Comparison of ENCODE assay signal across 8 mouse cellular contexts in genomic region chr5:24076986-24077718, GRCm38 (mm10). TPM values are rescaled to one million over a fixed set of nuclear protein-coding genes. Genes with fewer than 3 reads are reported as not detected.
DNase-seq lines count a peak whose midpoint lies in the region; ATAC-seq and TF ChIP-seq lines count a peak whose summit lies in the region.

No protein-coding gene starts in this region.

- H3K36me3 ChIP-seq in embryonic facial prominence, embryonic 11.5 days (replicated peaks; ENCODE audit: control insufficient read depth, insufficient read depth, low read depth, low read length), result no peaks in the 10 kb centered on the region
- H3K36me3 ChIP-seq in limb, embryonic 12.5 days, result no peaks in the 10 kb centered on the region
- H3K36me3 ChIP-seq in midbrain, embryonic 15.5 days (replicated peaks), result no peaks in the 10 kb centered on the region
- H3K36me3 ChIP-seq in spleen, adult 2 months (ENCODE audit: control insufficient read depth, insufficient read depth, low read length), result no peaks in the 10 kb centered on the region

- no peak overlapping the region for H3K9ac ChIP-seq in embryonic facial prominence, embryonic 11.5 days (replicated peaks; ENCODE audit: low read length)
- H3K9ac ChIP-seq in limb, embryonic 12.5 days (replicated peaks), result peak overlapping the region; percentile 47; the same call in 1 of the 2 replicates
- H3K9ac ChIP-seq in midbrain, embryonic 15.5 days, result peak overlapping the region; percentile 31; the same call in 1 of the 2 replicates

- peak overlapping the region; percentile 33 for H3K4me2 ChIP-seq in embryonic facial prominence, embryonic 11.5 days (ENCODE audit: low read depth, low read length)
- peak overlapping the region; percentile 50 for H3K4me2 ChIP-seq in limb, embryonic 12.5 days
- peak overlapping the region; percentile 40 for H3K4me2 ChIP-seq in midbrain, embryonic 15.5 days

- H3K27me3 ChIP-seq in embryonic facial prominence, embryonic 11.5 days (ENCODE audit: control insufficient read depth, insufficient read depth, low read length), result no peaks in the 10 kb centered on the region
- no peaks in the 10 kb centered on the region for H3K27me3 ChIP-seq in limb, embryonic 12.5 days
- no peaks in the 10 kb centered on the region for H3K27me3 ChIP-seq in midbrain, embryonic 15.5 days (replicated peaks)
- H3K27me3 ChIP-seq in spleen, adult 2 months (ENCODE audit: control insufficient read depth, insufficient read depth, low read length), result no peaks in the 10 kb centered on the region

- WGBS in embryonic facial prominence, embryonic 11.5 days, result 2% methylated on average over 14 of the region's 15 CpGs
- WGBS in limb, embryonic 12.5 days, result 2% methylated on average over 15 of the region's 15 CpGs
- 3% methylated on average over 14 of the region's 15 CpGs for WGBS in midbrain, embryonic 15.5 days
- WGBS in spleen, adult 2 months, result 5% methylated on average over 15 of the region's 15 CpGs

- peak; percentile 80 for DNase-seq in layer of hippocampus, adult 11-12 months (ENCODE audit: low spot score)
- DNase-seq in layer of hippocampus, adult 9-10 months (ENCODE audit: low spot score), result no peak
- peak; percentile 82 for DNase-seq in embryonic facial prominence, embryonic 11.5 days (ENCODE audit: low spot score)
- peak; percentile 98 for DNase-seq in heart, adult 11 months
- DNase-seq in kidney, adult 11 months, result peak; percentile 73
- DNase-seq in spleen, adult 2 months (ENCODE audit: low read depth in 1 of 2, low spot score in 2 of 2), result peak in 1 of 2 experiments; percentile 44

- peak; percentile 39; the same call in 1 of the 2 replicates for TF ChIP-seq CTCF in spleen, adult 2 months (IDR thresholded peaks at IDR 0.05; ENCODE audit: extremely low read depth, insufficient read depth, insufficient read length, insufficient replicate concordance)

- peak; percentile 84 for ATAC-seq in embryonic facial prominence, embryonic 11.5 days (replicated peaks; ENCODE audit: insufficient number of reproducible peaks, low FRiP score, low TSS enrichment, low read depth)
- peak; percentile 37; the same call in 1 of the 2 replicates for ATAC-seq in limb, embryonic 12.5 days (ENCODE audit: insufficient number of reproducible peaks, insufficient read depth, low FRiP score, low TSS enrichment, low read depth)
- peak; percentile 90 for ATAC-seq in midbrain, embryonic 15.5 days (replicated peaks)

- TF ChIP-seq POLR2A in spleen, adult 2 months (IDR thresholded peaks at IDR 0.05; ENCODE audit: low read depth, low read length), result no peak

- no peak overlapping the region for H3K27ac ChIP-seq in embryonic facial prominence, embryonic 11.5 days (replicated peaks; ENCODE audit: low read depth, low read length)
- 0 out of 2 replicates have a peak overlapping the region, but pooled peaks have one; percentile 17 for H3K27ac ChIP-seq in limb, embryonic 12.5 days
- peak overlapping the region; percentile 79 for H3K27ac ChIP-seq in midbrain, embryonic 15.5 days
- no peak overlapping the region for H3K27ac ChIP-seq in spleen, adult 2 months (ENCODE audit: insufficient read depth, low read length)

- H3K9me3 ChIP-seq in embryonic facial prominence, embryonic 11.5 days (replicated peaks; ENCODE audit: control insufficient read depth, low read length), result no peaks in the 10 kb centered on the region
- H3K9me3 ChIP-seq in limb, embryonic 12.5 days, result no peaks in the 10 kb centered on the region
- no peaks in the 10 kb centered on the region for H3K9me3 ChIP-seq in midbrain, embryonic 15.5 days

- H3K4me3 ChIP-seq in embryonic facial prominence, embryonic 11.5 days (ENCODE audit: low read depth, low read length), result peak overlapping the region; percentile 21; the same call in 1 of the 2 replicates
- H3K4me3 ChIP-seq in limb, embryonic 12.5 days (replicated peaks), result peak overlapping the region; percentile 28
- H3K4me3 ChIP-seq in midbrain, embryonic 15.5 days, result peak overlapping the region; percentile 30
- peak overlapping the region; percentile 45 for H3K4me3 ChIP-seq in spleen, adult 2 months (ENCODE audit: extremely low read depth, insufficient read depth, insufficient read length)

- no peaks in the 10 kb centered on the region for H3K4me1 ChIP-seq in embryonic facial prominence, embryonic 11.5 days (ENCODE audit: control insufficient read depth, insufficient read depth, low read length)
- 0 out of 2 replicates have a peak, but pooled peaks cover 7% of the 10 kb centered on the region for H3K4me1 ChIP-seq in limb, embryonic 12.5 days (replicated peaks)
- peaks cover 17% of the 10 kb centered on the region for H3K4me1 ChIP-seq in midbrain, embryonic 15.5 days
- no peaks in the 10 kb centered on the region for H3K4me1 ChIP-seq in spleen, adult 2 months (ENCODE audit: control insufficient read depth, insufficient read depth, insufficient read length)

RNA-seq across cellular contexts. Expression of gene Klhl7, which starts 23.3 kb away (rescaled TPM):
- 84.7 and 87.5 TPM in 2 replicates for polyA plus RNA-seq in embryonic facial prominence, embryonic 11.5 days (2014; fragmentation: Nextera tagmentation; extraction: Ambion mirVana)
- 61.2 and 61.9 TPM in 2 replicates for polyA plus RNA-seq in limb, embryonic 12.5 days (2016; fragmentation: Nextera tagmentation; extraction: Ambion mirVana)
- 143 and 159 TPM in 2 replicates for polyA plus RNA-seq in midbrain, embryonic 15.5 days (2015; fragmentation: Nextera tagmentation; extraction: Ambion mirVana)
- 0.95 and 1.1 TPM in 2 replicates for polyA plus RNA-seq in spleen, adult 2 months (2012; rRNA removed)

RNA-seq across cellular contexts. Expression of gene Fam126a, which starts 46.7 kb away (rescaled TPM):
- 32.0 and 35.6 TPM in 2 replicates for polyA plus RNA-seq in embryonic facial prominence, embryonic 11.5 days (2014; fragmentation: Nextera tagmentation; extraction: Ambion mirVana)
- 40.0 and 40.8 TPM in 2 replicates for polyA plus RNA-seq in limb, embryonic 12.5 days (2016; fragmentation: Nextera tagmentation; extraction: Ambion mirVana)
- 33.0 and 33.3 TPM in 2 replicates for polyA plus RNA-seq in midbrain, embryonic 15.5 days (2015; fragmentation: Nextera tagmentation; extraction: Ambion mirVana)
- polyA plus RNA-seq in spleen, adult 2 months (2012; rRNA removed), result 5.0 and 6.0 TPM in 2 replicates

Comparison
In these comparisons a context has a peak if more than half of its experiments do, and no peak if none do; other contexts are left out.
1. ATAC-seq: peak in every context shown above with its lines; median percentile 90 in midbrain, embryonic 15.5 days; 84 in embryonic facial prominence, embryonic 11.5 days; 37 in limb, embryonic 12.5 days.
2. H3K27ac ChIP-seq: peak in limb, embryonic 12.5 days (single experiment) and midbrain, embryonic 15.5 days (single experiment); none in embryonic facial prominence, embryonic 11.5 days (single experiment) and spleen, adult 2 months (single experiment).
3. RNA of gene Klhl7, which starts 23.3 kb away (polyA plus RNA-seq): 143 to 159 TPM in midbrain, embryonic 15.5 days, 84.7 to 87.5 TPM in embryonic facial prominence, embryonic 11.5 days and 61.2 to 61.9 TPM in limb, embryonic 12.5 days; 0.95 to 1.1 TPM in spleen, adult 2 months; every median in the first group is over 10 times any median in the second.
4. Peak in every context shown above with its lines, with median percentiles within 50 percentile points of each other: H3K4me2 ChIP-seq and H3K4me3 ChIP-seq.